ENCODE assay signal across 13 mouse cellular contexts in genomic region chr4:10051296-10052267, GRCm38 (mm10).
DNase-seq lines count a peak whose midpoint lies in the region; ATAC-seq and TF ChIP-seq lines count a peak whose summit lies in the region.
"Had no signal": no experiment of that assay in that cellular context is flagged by ENCODE, and none has a peak within 500 bp of the region (broad histone marks: within the 10 kb centered on the region; RNA-seq: fewer than 3 reads in every experiment).

No protein-coding gene starts in this region.

- H3K36me3 ChIP-seq in midbrain, embryonic 11.5 days (ENCODE audit: control insufficient read depth, insufficient read depth, low read length) = no peaks in the 10 kb centered on the region
- no peaks in the 10 kb centered on the region for H3K36me3 ChIP-seq in midbrain, embryonic 10.5 days
- no peaks in the 10 kb centered on the region for H3K36me3 ChIP-seq in forebrain, postnatal 0 days (ENCODE audit: insufficient read depth)
- H3K36me3 ChIP-seq in limb, embryonic 14.5 days (ENCODE audit: control insufficient read depth, insufficient read depth, low read length) = no peaks in the 10 kb centered on the region
- H3K36me3 ChIP-seq in neural tube, embryonic 14.5 days (ENCODE audit: control insufficient read depth, insufficient read depth, low read length) = no peaks in the 10 kb centered on the region
- H3K36me3 ChIP-seq: heart, embryonic 15.5 days had no signal

- H3K9me3 ChIP-seq in midbrain, embryonic 11.5 days (ENCODE audit: control insufficient read depth, low read length) = no peaks in the 10 kb centered on the region
- H3K9me3 ChIP-seq in midbrain, embryonic 10.5 days (replicated peaks) = no peaks in the 10 kb centered on the region
- no peaks in the 10 kb centered on the region for H3K9me3 ChIP-seq in forebrain, postnatal 0 days (ENCODE audit: low read length)
- H3K9me3 ChIP-seq in limb, embryonic 14.5 days (ENCODE audit: control insufficient read depth, low read length) = no peaks in the 10 kb centered on the region
- no peaks in the 10 kb centered on the region for H3K9me3 ChIP-seq in neural tube, embryonic 14.5 days (ENCODE audit: control insufficient read depth, low read length)
- H3K9me3 ChIP-seq: heart, embryonic 15.5 days had no signal

- DNase-seq in midbrain, embryonic 11.5 days (ENCODE audit: low spot score, missing footprints) = no peak
- DNase-seq in midbrain, embryonic 10.5 days (ENCODE audit: low spot score) = no peak
- DNase-seq in forebrain, postnatal 0 days = no peak
- DNase-seq in limb, embryonic 14.5 days (ENCODE audit: low spot score) = peak; percentile 74
- DNase-seq in kidney, adult 18-20 months = no peak
- DNase-seq in kidney, postnatal 4 days = no peak
- DNase-seq: lung, postnatal 14 days; right cerebral cortex, adult 18-20 months had no signal

- H3K27ac ChIP-seq in midbrain, embryonic 11.5 days (ENCODE audit: low read depth, low read length) = no peak overlapping the region
- H3K27ac ChIP-seq in midbrain, embryonic 10.5 days (replicated peaks) = no peak overlapping the region
- H3K27ac ChIP-seq in forebrain, postnatal 0 days (ENCODE audit: low read depth, low read length) = no peak overlapping the region
- H3K27ac ChIP-seq in limb, embryonic 14.5 days (replicated peaks; ENCODE audit: low read depth, low read length) = no peak overlapping the region
- H3K27ac ChIP-seq in neural tube, embryonic 14.5 days (ENCODE audit: low read depth, low read length) = no peak overlapping the region
- H3K27ac ChIP-seq: heart, embryonic 15.5 days; kidney, postnatal 0 days had no signal

- 78% methylated on average over 5 of the region's 5 CpGs for WGBS in midbrain, embryonic 11.5 days
- 82% methylated on average over 5 of the region's 5 CpGs for WGBS in midbrain, embryonic 10.5 days
- WGBS in forebrain, postnatal 0 days = 53% methylated on average over 5 of the region's 5 CpGs
- 36% methylated on average over 5 of the region's 5 CpGs for WGBS in limb, embryonic 14.5 days
- 44% methylated on average over 5 of the region's 5 CpGs for WGBS in neural tube, embryonic 14.5 days

- no peak overlapping the region for H3K4me3 ChIP-seq in midbrain, embryonic 11.5 days (ENCODE audit: low read depth, low read length)
- no peak overlapping the region for H3K4me3 ChIP-seq in midbrain, embryonic 10.5 days
- no peak overlapping the region for H3K4me3 ChIP-seq in forebrain, postnatal 0 days (ENCODE audit: low read depth, low read length)
- no peak overlapping the region for H3K4me3 ChIP-seq in limb, embryonic 14.5 days (replicated peaks; ENCODE audit: low read length)
- no peak overlapping the region for H3K4me3 ChIP-seq in neural tube, embryonic 14.5 days (ENCODE audit: low read depth, low read length)
- H3K4me3 ChIP-seq: heart, embryonic 15.5 days had no signal

- no peak overlapping the region for H3K4me2 ChIP-seq in midbrain, embryonic 11.5 days
- H3K4me2 ChIP-seq in forebrain, postnatal 0 days (ENCODE audit: low read depth) = no peak overlapping the region
- H3K4me2 ChIP-seq in limb, embryonic 14.5 days (replicated peaks; ENCODE audit: low read depth, low read length, severe bottlenecking) = no peak overlapping the region
- H3K4me2 ChIP-seq in neural tube, embryonic 14.5 days (ENCODE audit: low read depth, low read length) = no peak overlapping the region
- H3K4me2 ChIP-seq: heart, embryonic 15.5 days had no signal

- no peak overlapping the region for H3K9ac ChIP-seq in midbrain, embryonic 11.5 days (ENCODE audit: low read length)
- no peak overlapping the region for H3K9ac ChIP-seq in forebrain, postnatal 0 days
- no peak overlapping the region for H3K9ac ChIP-seq in limb, embryonic 14.5 days (ENCODE audit: low read depth, low read length, severe bottlenecking)
- H3K9ac ChIP-seq in neural tube, embryonic 14.5 days (replicated peaks; ENCODE audit: low read depth, low read length) = no peak overlapping the region
- H3K9ac ChIP-seq: heart, embryonic 15.5 days had no signal

- H3K4me1 ChIP-seq in midbrain, embryonic 11.5 days (ENCODE audit: control insufficient read depth, insufficient read depth, low read length) = no peaks in the 10 kb centered on the region
- no peaks in the 10 kb centered on the region for H3K4me1 ChIP-seq in midbrain, embryonic 10.5 days
- H3K4me1 ChIP-seq in forebrain, postnatal 0 days (ENCODE audit: insufficient read depth) = no peaks in the 10 kb centered on the region
- H3K4me1 ChIP-seq in limb, embryonic 14.5 days (ENCODE audit: control insufficient read depth, insufficient read depth, low read length) = peaks cover 9% of the 10 kb centered on the region; the same call in 1 of the 2 replicates
- no peaks in the 10 kb centered on the region for H3K4me1 ChIP-seq in neural tube, embryonic 14.5 days (ENCODE audit: control insufficient read depth, insufficient read depth, low read length)
- H3K4me1 ChIP-seq: heart, embryonic 15.5 days had no signal

- no peak for TF ChIP-seq POLR2A in limb, embryonic 14.5 days (IDR thresholded peaks at IDR 0.05; ENCODE audit: borderline replicate concordance, extremely low read depth, insufficient read depth, insufficient read length)

- peak; percentile 88 for ATAC-seq in midbrain, embryonic 11.5 days (ENCODE audit: low FRiP score)
- ATAC-seq in forebrain, postnatal 0 days = peak; percentile 66
- peak; percentile 78 for ATAC-seq in limb, embryonic 14.5 days (ENCODE audit: low FRiP score, low read depth)
- peak; percentile 95 for ATAC-seq in neural tube, embryonic 14.5 days (ENCODE audit: low read depth)
- ATAC-seq: inflammation-experienced regulatory T-cells, adult 6 months had no signal

- no peaks in the 10 kb centered on the region for H3K27me3 ChIP-seq in midbrain, embryonic 11.5 days (ENCODE audit: control insufficient read depth, insufficient read depth, low read length)
- no peaks in the 10 kb centered on the region for H3K27me3 ChIP-seq in midbrain, embryonic 10.5 days (ENCODE audit: low read depth, poor library complexity, severe bottlenecking)
- H3K27me3 ChIP-seq in forebrain, postnatal 0 days (ENCODE audit: insufficient read depth, low read length) = no peaks in the 10 kb centered on the region
- H3K27me3 ChIP-seq in limb, embryonic 14.5 days (ENCODE audit: control insufficient read depth, insufficient read depth, low read length) = no peaks in the 10 kb centered on the region
- no peaks in the 10 kb centered on the region for H3K27me3 ChIP-seq in neural tube, embryonic 14.5 days (ENCODE audit: control insufficient read depth, insufficient read depth, low read length)
- H3K27me3 ChIP-seq: CH12.LX; heart, embryonic 15.5 days had no signal

- TF ChIP-seq CTCF in forebrain, postnatal 0 days (IDR thresholded peaks at IDR 0.05; ENCODE audit: low read depth) = no peak
